Mouse (Mus musculus): ENCODE results near the gene Daxx.

DNA sequence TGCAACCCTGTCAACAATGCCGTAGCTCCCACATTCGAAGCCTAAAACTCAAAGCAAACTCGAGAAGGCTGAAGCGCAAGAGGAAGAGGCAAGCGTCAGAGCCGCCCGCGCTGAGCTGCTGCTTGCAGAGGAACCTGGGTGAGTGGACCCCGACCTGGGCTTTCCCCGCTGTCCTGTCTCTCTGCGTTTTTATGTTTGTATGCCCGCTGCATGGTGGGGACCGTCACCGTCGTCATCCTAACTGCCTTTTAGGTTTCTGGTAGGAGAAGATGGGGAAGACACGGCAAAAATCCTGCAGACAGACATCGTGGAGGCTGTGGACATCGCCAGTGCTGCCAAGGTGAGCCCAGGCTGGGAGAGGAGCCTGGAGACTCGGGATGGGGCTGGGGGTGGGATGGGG lies 32.2 kb downstream of the Daxx start:
- no peak for TF ChIP-seq CTCF (IDR thresholded peaks at IDR 0.05; ENCODE audit: borderline replicate concordance, control insufficient read depth, extremely low read depth, insufficient read depth, low read length, poor library complexity)
- no peak for TF ChIP-seq POLR2A (IDR thresholded peaks at IDR 0.05; ENCODE audit: control insufficient read depth, extremely low read depth, insufficient read depth, low read length, poor library complexity)

Measured in thymus, adult 2 months (tissue).